Mouse (Mus musculus): Measurements from ENCODE around the gene Twnk.

- TF ChIP-seq POLR2A (IDR thresholded peaks at IDR 0.05; ENCODE audit: insufficient read depth, low read depth, low read length) (0 out of 2 replicates have a peak, but pooled peaks have one; percentile 10), CTCF (IDR thresholded peaks at IDR 0.05) (no peak), EP300 (IDR thresholded peaks at IDR 0.05; ENCODE audit: insufficient read depth, low read depth, low read length) (no peak; the same call in 1 of the 2 replicates)
Measured at GRCm38 (mm10) chr19:45017909-45018308, 12.4 kb downstream of the Twnk start.
